Mouse (Mus musculus): ENCODE measurements at regions not wholly inside any gene's neighbourhood (a gene's known extent, or its start where the extent isn't known, plus 50 kb on each side); places are given as distances from the start of the nearest gene placed in this dataset.

GRCm38 (mm10) chr11:89901241-89901740 is 101.4 kb downstream of the Pctp start:
- no peak for TF ChIP-seq POLR2A (IDR thresholded peaks at IDR 0.05; ENCODE audit: borderline replicate concordance, extremely low read depth, insufficient read depth, insufficient read length, poor library complexity, severe bottlenecking)
- TF ChIP-seq CTCF (IDR thresholded peaks at IDR 0.05; ENCODE audit: borderline replicate concordance, extremely low read depth, insufficient read depth, insufficient read length): no peak
